8 mouse cellular contexts compared by ENCODE assay signal in the genomic region with DNA sequence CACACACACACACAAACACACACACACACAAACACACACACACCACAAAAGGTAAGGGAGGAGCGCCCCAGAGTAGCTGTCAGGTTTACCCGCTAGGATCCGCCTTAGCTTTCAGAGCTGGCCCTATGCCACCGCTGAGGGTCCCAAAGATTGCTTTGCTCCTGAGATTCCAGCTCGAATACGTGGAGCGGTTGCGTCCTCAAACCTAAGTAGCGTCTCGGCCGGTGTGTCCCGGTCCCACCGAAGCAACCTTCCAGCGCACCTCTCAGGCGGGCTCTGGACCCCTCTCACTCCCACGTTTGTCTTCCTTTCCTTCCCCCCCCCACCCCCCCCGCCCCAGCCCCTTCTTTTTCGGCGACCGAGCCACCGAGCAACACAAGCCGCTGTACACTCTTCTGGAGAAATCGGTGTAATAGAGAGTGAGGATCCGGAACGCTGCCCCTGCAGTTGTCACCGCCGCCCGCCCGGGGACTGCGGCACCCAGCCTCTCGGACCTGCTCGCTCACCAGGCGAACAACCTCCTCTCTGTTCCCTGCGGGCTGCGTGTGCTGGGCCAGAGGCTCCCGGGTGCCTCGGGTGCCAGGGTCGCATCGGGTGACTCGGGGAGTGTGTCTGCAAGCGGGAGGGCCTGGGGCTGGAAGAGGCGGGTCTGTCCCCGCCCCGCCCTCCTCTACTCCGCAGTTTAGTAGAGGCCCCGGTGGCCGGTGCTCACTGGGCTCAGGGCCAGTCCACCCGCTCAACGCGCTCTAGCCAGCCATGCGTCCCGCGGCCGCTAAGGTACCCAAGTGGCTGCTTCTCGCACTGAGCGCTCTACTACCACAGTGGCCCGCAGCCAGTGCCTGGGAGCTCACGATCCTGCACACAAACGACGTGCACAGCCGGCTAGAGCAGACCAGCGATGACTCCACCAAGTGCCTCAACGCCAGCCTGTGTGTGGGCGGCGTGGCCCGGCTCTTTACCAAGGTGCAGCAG. TPM values are rescaled to one million over a fixed set of nuclear protein-coding genes. Genes with fewer than 3 reads are reported as not detected.
DNase-seq lines count a peak whose midpoint lies in the region; ATAC-seq and TF ChIP-seq lines count a peak whose summit lies in the region.

TSS of gene Nt5e (plus strand) at position 268 of the 972 bp plus-strand sequence.

- peak within 1 kb of the TSS; percentile 55 for H3K4me3 ChIP-seq in embryonic facial prominence, embryonic 14.5 days (ENCODE audit: low read depth, low read length)
- H3K4me3 ChIP-seq in limb, embryonic 14.5 days (replicated peaks; ENCODE audit: low read length): peak within 1 kb of the TSS; percentile 56
- H3K4me3 ChIP-seq in midbrain, embryonic 16.5 days (ENCODE audit: low read depth, low read length): peak within 1 kb of the TSS; percentile 52

- TF ChIP-seq POLR2A in limb, embryonic 14.5 days (IDR thresholded peaks at IDR 0.05; ENCODE audit: borderline replicate concordance, extremely low read depth, insufficient read depth, insufficient read length): 0 out of 2 replicates have a peak, but pooled peaks have one; percentile 3

- H3K36me3 ChIP-seq in embryonic facial prominence, embryonic 14.5 days (ENCODE audit: control insufficient read depth, insufficient read depth, low read length): no peaks in the 10 kb centered on the region
- no peaks in the 10 kb centered on the region for H3K36me3 ChIP-seq in limb, embryonic 14.5 days (ENCODE audit: control insufficient read depth, insufficient read depth, low read length)
- H3K36me3 ChIP-seq in midbrain, embryonic 16.5 days (ENCODE audit: control insufficient read depth, insufficient read depth, low read length): no peaks in the 10 kb centered on the region

- H3K27me3 ChIP-seq in embryonic facial prominence, embryonic 14.5 days (replicated peaks; ENCODE audit: control insufficient read depth, insufficient read depth, low read length): peaks cover 13% of the 10 kb centered on the region
- H3K27me3 ChIP-seq in limb, embryonic 14.5 days (ENCODE audit: control insufficient read depth, insufficient read depth, low read length): no peaks in the 10 kb centered on the region
- H3K27me3 ChIP-seq in midbrain, embryonic 16.5 days (ENCODE audit: control insufficient read depth, insufficient read depth, low read depth, low read length): peaks cover 6% of the 10 kb centered on the region; the same call in 1 of the 2 replicates

- peak within 1 kb of the TSS; percentile 65 for H3K9ac ChIP-seq in embryonic facial prominence, embryonic 14.5 days (ENCODE audit: low read depth, low read length)
- peak within 1 kb of the TSS; percentile 58 for H3K9ac ChIP-seq in limb, embryonic 14.5 days (ENCODE audit: low read depth, low read length, severe bottlenecking)
- peak within 1 kb of the TSS; percentile 70 for H3K9ac ChIP-seq in midbrain, embryonic 16.5 days (ENCODE audit: low read depth, low read length)

- H3K4me2 ChIP-seq in embryonic facial prominence, embryonic 14.5 days (ENCODE audit: low read depth, low read length): peak within 1 kb of the TSS; percentile 93
- peak within 1 kb of the TSS; percentile 87 for H3K4me2 ChIP-seq in limb, embryonic 14.5 days (replicated peaks; ENCODE audit: low read depth, low read length, severe bottlenecking)
- H3K4me2 ChIP-seq in midbrain, embryonic 16.5 days (ENCODE audit: low read length): peak within 1 kb of the TSS; percentile 91

- peak; percentile 34 to 46 for DNase-seq in spleen, adult 18-20 months
- no peak for DNase-seq in spleen, adult 12 weeks (ENCODE audit: low spot score)
- DNase-seq in embryonic facial prominence, embryonic 14.5 days (ENCODE audit: low spot score): peak; percentile 81
- DNase-seq in heart, adult 9 months (ENCODE audit: low spot score in 2 of 2): peak; percentile 75 to 79
- peak; percentile 86 for DNase-seq in kidney, adult 9 months
- peak; percentile 75 for DNase-seq in limb, embryonic 14.5 days (ENCODE audit: low spot score)
- peak; percentile 16 to 18 for DNase-seq in spleen, postnatal 36 days (ENCODE audit: low spot score in 2 of 2)

- ATAC-seq in embryonic facial prominence, embryonic 14.5 days (ENCODE audit: low read depth): peak; percentile 93
- peak; percentile 91 for ATAC-seq in limb, embryonic 14.5 days (ENCODE audit: low FRiP score, low read depth)
- peak; percentile 93 for ATAC-seq in midbrain, embryonic 16.5 days

- 0 out of 2 replicates have a peak, but pooled peaks cover 3% of the 10 kb centered on the region for H3K4me1 ChIP-seq in embryonic facial prominence, embryonic 14.5 days (ENCODE audit: control insufficient read depth, insufficient read depth, low read length)
- peaks cover 2% of the 10 kb centered on the region for H3K4me1 ChIP-seq in limb, embryonic 14.5 days (ENCODE audit: control insufficient read depth, insufficient read depth, low read length)
- H3K4me1 ChIP-seq in midbrain, embryonic 16.5 days (ENCODE audit: control insufficient read depth, insufficient read depth, low read length): no peaks in the 10 kb centered on the region

- H3K9me3 ChIP-seq in embryonic facial prominence, embryonic 14.5 days (ENCODE audit: control insufficient read depth, low read length): no peaks in the 10 kb centered on the region
- H3K9me3 ChIP-seq in limb, embryonic 14.5 days (ENCODE audit: control insufficient read depth, low read length): no peaks in the 10 kb centered on the region
- H3K9me3 ChIP-seq in midbrain, embryonic 16.5 days (replicated peaks; ENCODE audit: control insufficient read depth, low read length, poor library complexity, severe bottlenecking): no peaks in the 10 kb centered on the region

- H3K27ac ChIP-seq in embryonic facial prominence, embryonic 14.5 days (replicated peaks; ENCODE audit: low read depth, low read length): no peak within 1 kb of the TSS
- no peak within 1 kb of the TSS for H3K27ac ChIP-seq in limb, embryonic 14.5 days (replicated peaks; ENCODE audit: low read depth, low read length)
- no peak within 1 kb of the TSS for H3K27ac ChIP-seq in midbrain, embryonic 16.5 days (ENCODE audit: low read length)

- WGBS in embryonic facial prominence, embryonic 14.5 days: under 1% methylated on average over 49 of the region's 66 CpGs
- WGBS in limb, embryonic 14.5 days: under 1% methylated on average over 56 of the region's 66 CpGs
- under 1% methylated on average over 61 of the region's 66 CpGs for WGBS in midbrain, embryonic 16.5 days

RNA-seq across cellular contexts. Expression of gene Nt5e, which starts in this region (rescaled TPM):
- 21.4 and 21.6 TPM in 2 replicates for polyA plus RNA-seq in embryonic facial prominence, embryonic 14.5 days (2014; fragmentation: Nextera tagmentation; extraction: Ambion mirVana)
- 17.5 and 19.1 TPM in 2 replicates for polyA plus RNA-seq in limb, embryonic 14.5 days (2012; rRNA removed)
- polyA plus RNA-seq in limb, embryonic 14.5 days (2014; fragmentation: Nextera tagmentation; extraction: Ambion mirVana): 23.2 and 27.3 TPM in 2 replicates
- 0.92 and 1.5 TPM in 2 replicates for polyA plus RNA-seq in midbrain, embryonic 16.5 days (2015; fragmentation: Nextera tagmentation; extraction: Ambion mirVana)
